Mouse (Mus musculus) CH12.LX (cell line): ENCODE measurements around the gene Arpc1b.

Experiments
- CHD1 ChIP-seq: IDR thresholded peaks from 2 replicates; pipeline ENCODE4 v1.6.1; 2012; ENCODE audit warnings: low read depth, low read length, improper control_type of control experiment, inconsistent platforms
- EP300 ChIP-seq: IDR thresholded peaks from 2 replicates; pipeline ENCODE4 v1.6.1; 2011; ENCODE audit warnings: low read length, improper control_type of control experiment
- HCFC1 ChIP-seq: IDR thresholded peaks from 2 replicates; pipeline ENCODE4 v1.6.1; 2012; ENCODE audit warnings: low read depth, mild to moderate bottlenecking, inconsistent platforms, low read length, improper control_type of control experiment
- USF1 ChIP-seq: IDR thresholded peaks from 2 replicates; pipeline ENCODE4 v1.6.1; 2014; ENCODE audit warnings: low read depth, mild to moderate bottlenecking, inconsistent platforms, low read length, improper control_type of control experiment

DNA sequence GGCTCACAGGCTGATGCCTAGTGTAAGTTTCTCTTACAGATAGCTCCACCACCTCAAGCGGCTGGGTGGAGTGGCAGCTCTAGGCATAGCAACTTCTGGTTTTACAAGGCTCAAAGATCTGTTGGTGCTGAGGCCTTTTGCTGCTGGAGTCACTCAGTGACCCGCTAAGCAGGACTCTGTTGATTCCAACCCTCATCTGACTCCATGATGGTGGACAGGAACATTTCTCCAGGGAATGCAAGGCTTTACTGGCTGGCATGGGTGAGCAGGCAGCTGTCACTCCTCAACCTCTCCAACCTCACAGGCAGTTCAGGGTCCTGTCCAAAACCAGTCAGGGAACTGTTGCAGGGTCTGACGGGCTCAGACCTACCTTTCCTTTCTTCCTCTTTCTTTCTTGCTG is 17.0 kb downstream of the Arpc1b start:
- TF ChIP-seq EP300 (no peak), HCFC1 (no peak), USF1 (no peak), CHD1 (no peak)
